Mouse (Mus musculus): Measurements from ENCODE around the gene Olfr170.
"Not testable (repeated sequence)": the region's sequence is repeated elsewhere in the genome, so short reads cannot be mapped to it uniquely, and the experiment has no call there.

GRCm38 (mm10) chr16:19611782-19612181 lies at the start of gene Olfr170:
- not testable (repeated sequence) for TF ChIP-seq CTCF (IDR thresholded peaks at IDR 0.05; ENCODE audit: low read depth, low read length); GATA1 (IDR thresholded peaks at IDR 0.05; ENCODE audit: borderline replicate concordance, low read length); TAL1 (conservative IDR thresholded peaks at IDR 0.05; ENCODE audit: low read depth, low read length)
